Mouse (Mus musculus): ENCODE data around the gene Irf2bp2. TPM values are rescaled to one million over a fixed set of nuclear protein-coding genes. Genes with fewer than 3 reads are reported as not detected.

The Irf2bp2 gene
- total RNA-seq, 2 experiments from 2014 or later: 118 to 119 TPM

DNA sequence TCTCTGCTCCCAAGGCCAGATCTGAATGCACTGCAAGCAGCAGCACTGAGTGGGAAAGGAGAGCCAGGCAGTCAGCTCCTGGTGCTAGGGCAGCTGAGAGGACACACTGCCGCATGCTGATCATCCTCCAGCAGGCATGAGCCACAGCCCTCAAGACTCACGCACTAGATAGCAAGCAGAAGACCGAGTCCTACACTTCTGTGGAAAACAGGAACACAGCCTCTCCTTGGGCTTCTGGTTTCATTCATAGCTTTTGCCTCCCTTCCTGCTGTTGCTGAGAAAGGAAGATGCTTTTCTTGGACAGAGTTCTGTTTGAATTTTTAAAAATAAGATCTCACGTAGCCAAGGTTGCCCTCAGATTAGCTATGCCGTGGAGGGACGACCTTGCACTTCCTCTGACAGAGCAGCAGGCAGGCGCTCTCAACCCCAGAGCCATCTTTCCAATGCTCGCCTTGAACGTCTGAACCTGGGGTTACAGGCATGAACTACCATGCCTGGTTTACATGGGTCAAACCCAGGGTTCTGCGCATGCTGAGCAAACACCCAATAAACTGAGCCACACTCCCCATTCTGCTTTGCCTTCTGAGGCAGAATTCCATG is 51.6 kb downstream of the Irf2bp2 start:
- no peak for DNase-seq (ENCODE audit: low spot score in 2 of 2)

DNA sequence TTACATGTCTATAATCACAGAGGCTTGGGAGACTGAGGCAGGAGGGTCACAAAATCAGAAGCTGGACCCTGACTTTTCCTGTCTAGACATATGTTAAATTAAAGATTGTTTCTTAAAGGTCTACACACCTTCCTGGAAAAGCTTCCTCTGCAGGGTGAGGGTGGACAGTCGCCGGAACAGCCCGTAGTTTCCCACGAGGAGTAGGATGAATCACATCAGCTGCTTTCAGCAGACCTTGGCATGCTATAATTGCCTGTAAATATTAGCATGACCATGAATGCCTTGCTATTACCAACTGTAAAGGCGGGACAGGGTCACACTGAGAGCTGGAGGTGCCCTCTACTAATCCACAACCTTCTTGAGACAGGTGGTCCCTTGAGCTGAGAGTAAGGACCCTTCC is 53.5 kb downstream of the Irf2bp2 start:
- no peak for DNase-seq (ENCODE audit: low spot score in 2 of 2)

DNA sequence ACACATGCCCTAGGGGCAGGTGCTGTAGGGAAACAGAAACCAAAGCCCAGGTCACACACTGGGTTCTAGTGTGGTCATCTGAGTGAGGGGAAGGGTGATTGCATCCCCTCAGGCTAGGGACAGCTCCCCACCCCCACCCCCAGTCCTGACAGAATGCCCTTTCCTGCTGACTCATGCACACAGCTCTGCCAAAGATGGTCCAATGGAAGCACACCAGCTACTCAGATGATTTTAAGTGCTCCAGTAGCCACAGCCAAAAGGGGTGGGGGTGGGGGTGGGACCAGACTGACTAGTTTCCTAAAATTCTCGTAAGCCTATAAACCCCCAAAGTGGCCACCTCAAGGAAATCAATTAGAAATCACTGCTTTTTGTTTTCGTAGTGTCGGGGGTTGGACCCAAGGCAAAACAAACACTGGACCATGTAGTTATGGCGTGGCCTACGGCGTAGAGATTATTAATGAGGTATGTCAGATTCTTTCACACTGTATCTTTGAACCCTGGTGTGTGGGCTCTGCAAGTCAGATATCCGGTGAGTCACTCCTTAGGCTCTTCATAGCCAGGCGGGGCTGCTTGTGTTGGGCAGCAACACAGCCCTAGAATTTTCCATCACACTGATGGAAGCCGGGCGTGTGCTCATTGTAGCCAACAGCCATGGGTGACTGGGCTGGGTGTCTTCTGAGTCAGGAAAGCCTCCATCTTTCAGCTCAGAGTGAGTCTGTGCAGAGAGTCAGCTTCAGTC is 54.3 kb downstream of the Irf2bp2 start:
- no peak for DNase-seq (ENCODE audit: low spot score in 2 of 2)

GRCm38 (mm10) chr8:126538648-126539354 is 55.0 kb downstream of the Irf2bp2 start:
- no peak for DNase-seq (ENCODE audit: low spot score in 2 of 2)

Other genes with a start within 250 kb of the Irf2bp2 start
- 10 to 100 TPM; 23.0 to 26.5 TPM for gene Coa6, start 171.5 kb downstream of the Irf2bp2 start, total RNA-seq (2021)
- gene Tarbp1, start 118.9 kb downstream of the Irf2bp2 start, total RNA-seq (2021): 1 to 10 TPM; 4.4 to 6.0 TPM

All from adrenal gland, adult 18-20 months (tissue).